Mouse (Mus musculus): Measurements from ENCODE around the gene Gpam.

Gpam gene

GRCm38 (mm10) chr19:55136693-55137427, 9.8 kb upstream of the Gpam start:
- H3K9me3 ChIP-seq (ENCODE audit: low read length): peaks cover 5% of the 10 kb centered on the region
- 0 out of 2 replicates have a peak, but pooled peaks cover 2% of the 10 kb centered on the region for H3K27me3 ChIP-seq (ENCODE audit: insufficient read depth, low read length)
- H3K36me3 ChIP-seq (ENCODE audit: insufficient read depth, low read length): no peaks in the 10 kb centered on the region
- H3K4me1 ChIP-seq (replicated peaks; ENCODE audit: low read depth, low read length): peaks cover 5% of the 10 kb centered on the region
- no peak overlapping the region for H3K4me3 ChIP-seq (replicated peaks; ENCODE audit: low read length)
- TF ChIP-seq CTCF (conservative IDR thresholded peaks at IDR 0.05; ENCODE audit: low read length): no peak
- no peak for TF ChIP-seq NANOG (IDR thresholded peaks at IDR 0.05; ENCODE audit: borderline replicate concordance, low read length)
- TF ChIP-seq POU5F1 (IDR thresholded peaks at IDR 0.05; ENCODE audit: borderline replicate concordance, low read length): no peak

GRCm38 (mm10) chr19:55135918-55136317, 8.9 kb upstream of the Gpam start:
- no peaks in the 10 kb centered on the region for H3K36me3 ChIP-seq (ENCODE audit: insufficient read depth, low read length)
- no peak overlapping the region for H3K4me3 ChIP-seq (replicated peaks; ENCODE audit: low read length)
- TF ChIP-seq CTCF (conservative IDR thresholded peaks at IDR 0.05; ENCODE audit: low read length): no peak
- no peak for TF ChIP-seq POU5F1 (IDR thresholded peaks at IDR 0.05; ENCODE audit: borderline replicate concordance, low read length)
- no peak for TF ChIP-seq NANOG (IDR thresholded peaks at IDR 0.05; ENCODE audit: borderline replicate concordance, low read length)
- peaks cover 7% of the 10 kb centered on the region for H3K9me3 ChIP-seq (ENCODE audit: low read length)
- H3K4me1 ChIP-seq (replicated peaks; ENCODE audit: low read depth, low read length): no peaks in the 10 kb centered on the region
- 0 out of 2 replicates have a peak, but pooled peaks cover 2% of the 10 kb centered on the region for H3K27me3 ChIP-seq (ENCODE audit: insufficient read depth, low read length)

GRCm38 (mm10) chr19:55134521-55134920, 7.5 kb upstream of the Gpam start:
- TF ChIP-seq CTCF (conservative IDR thresholded peaks at IDR 0.05; ENCODE audit: low read length): no peak
- no peak for TF ChIP-seq NANOG (IDR thresholded peaks at IDR 0.05; ENCODE audit: borderline replicate concordance, low read length)
- TF ChIP-seq POU5F1 (IDR thresholded peaks at IDR 0.05; ENCODE audit: borderline replicate concordance, low read length): no peak

GRCm38 (mm10) chr19:55132476-55132875, 5.4 kb upstream of the Gpam start:
- Histone ChIP-seq H3K27me3 (ENCODE audit: insufficient read depth, low read length) (0 out of 2 replicates have a peak, but pooled peaks cover 2% of the 10 kb centered on the region), H3K4me1 (replicated peaks; ENCODE audit: low read depth, low read length) (no peaks in the 10 kb centered on the region), H3K9me3 (ENCODE audit: low read length) (peaks cover 7% of the 10 kb centered on the region), H3K36me3 (ENCODE audit: insufficient read depth, low read length) (no peaks in the 10 kb centered on the region), H3K4me3 (replicated peaks; ENCODE audit: low read length) (no peak overlapping the region)
- TF ChIP-seq CTCF (conservative IDR thresholded peaks at IDR 0.05; ENCODE audit: low read length) (no peak), POU5F1 (IDR thresholded peaks at IDR 0.05; ENCODE audit: borderline replicate concordance, low read length) (no peak), NANOG (IDR thresholded peaks at IDR 0.05; ENCODE audit: borderline replicate concordance, low read length) (no peak)

More at GRCm38 (mm10) chr19:55134521-55134920, 7.5 kb upstream of the Gpam start:
- peaks cover 7% of the 10 kb centered on the region for H3K9me3 ChIP-seq (ENCODE audit: low read length)
- no peaks in the 10 kb centered on the region for H3K4me1 ChIP-seq (replicated peaks; ENCODE audit: low read depth, low read length)
- H3K36me3 ChIP-seq (ENCODE audit: insufficient read depth, low read length): no peaks in the 10 kb centered on the region
- H3K27me3 ChIP-seq (ENCODE audit: insufficient read depth, low read length): 0 out of 2 replicates have a peak, but pooled peaks cover 2% of the 10 kb centered on the region
- no peak overlapping the region for H3K4me3 ChIP-seq (replicated peaks; ENCODE audit: low read length)

GRCm38 (mm10) chr19:55131747-55132146, 4.7 kb upstream of the Gpam start:
- Histone ChIP-seq H3K4me1 (replicated peaks; ENCODE audit: low read depth, low read length) (no peaks in the 10 kb centered on the region), H3K4me3 (replicated peaks; ENCODE audit: low read length) (no peak overlapping the region), H3K36me3 (ENCODE audit: insufficient read depth, low read length) (no peaks in the 10 kb centered on the region), H3K9me3 (ENCODE audit: low read length) (peaks cover 7% of the 10 kb centered on the region), H3K27me3 (ENCODE audit: insufficient read depth, low read length) (0 out of 2 replicates have a peak, but pooled peaks cover 2% of the 10 kb centered on the region)
- no peak for TF ChIP-seq POU5F1 (IDR thresholded peaks at IDR 0.05; ENCODE audit: borderline replicate concordance, low read length)
- no peak for TF ChIP-seq CTCF (conservative IDR thresholded peaks at IDR 0.05; ENCODE audit: low read length)
- no peak for TF ChIP-seq NANOG (IDR thresholded peaks at IDR 0.05; ENCODE audit: borderline replicate concordance, low read length)

- Histone ChIP-seq H3K27me3 (ENCODE audit: insufficient read depth, low read length) (peaks cover 2% of the 10 kb centered on the region; the same call in 1 of the 2 replicates), H3K36me3 (ENCODE audit: insufficient read depth, low read length) (no peaks in the 10 kb centered on the region), H3K4me3 (replicated peaks; ENCODE audit: low read length) (no peak overlapping the region), H3K9me3 (ENCODE audit: low read length) (peaks cover 3% of the 10 kb centered on the region; the same call in 1 of the 2 replicates), H3K4me1 (replicated peaks; ENCODE audit: low read depth, low read length) (peaks cover 8% of the 10 kb centered on the region)
- no peak for TF ChIP-seq POU5F1 (IDR thresholded peaks at IDR 0.05; ENCODE audit: borderline replicate concordance, low read length)
- TF ChIP-seq NANOG (IDR thresholded peaks at IDR 0.05; ENCODE audit: borderline replicate concordance, low read length): no peak
- no peak for TF ChIP-seq CTCF (conservative IDR thresholded peaks at IDR 0.05; ENCODE audit: low read length)
Observed at GRCm38 (mm10) chr19:55128469-55128868, 1.4 kb upstream of the Gpam start.

- peaks cover 2% of the 10 kb centered on the region; the same call in 1 of the 2 replicates for H3K27me3 ChIP-seq (ENCODE audit: insufficient read depth, low read length)
- H3K9me3 ChIP-seq (ENCODE audit: low read length): no peaks in the 10 kb centered on the region
- H3K4me1 ChIP-seq (replicated peaks; ENCODE audit: low read depth, low read length): peaks cover 38% of the 10 kb centered on the region
- H3K36me3 ChIP-seq (ENCODE audit: insufficient read depth, low read length): no peaks in the 10 kb centered on the region
- TF ChIP-seq NANOG (IDR thresholded peaks at IDR 0.05; ENCODE audit: borderline replicate concordance, low read length): no peak
- TF ChIP-seq POU5F1 (IDR thresholded peaks at IDR 0.05; ENCODE audit: borderline replicate concordance, low read length): no peak
- no peak for TF ChIP-seq CTCF (conservative IDR thresholded peaks at IDR 0.05; ENCODE audit: low read length)
- no peak overlapping the region for H3K4me3 ChIP-seq (replicated peaks; ENCODE audit: low read length)
Observed at GRCm38 (mm10) chr19:55125456-55125855, 1.6 kb downstream of the Gpam start.

GRCm38 (mm10) chr19:55123001-55123536, 4.0 kb downstream of the Gpam start:
- peaks cover 42% of the 10 kb centered on the region for H3K4me1 ChIP-seq (replicated peaks; ENCODE audit: low read depth, low read length)
- no peak overlapping the region for H3K4me3 ChIP-seq (replicated peaks; ENCODE audit: low read length)
- no peaks in the 10 kb centered on the region for H3K36me3 ChIP-seq (ENCODE audit: insufficient read depth, low read length)
- H3K9me3 ChIP-seq (ENCODE audit: low read length): no peaks in the 10 kb centered on the region
- TF ChIP-seq NANOG (IDR thresholded peaks at IDR 0.05; ENCODE audit: borderline replicate concordance, low read length): peak; percentile 66; the same call in 1 of the 2 replicates
- TF ChIP-seq POU5F1 (IDR thresholded peaks at IDR 0.05; ENCODE audit: borderline replicate concordance, low read length): no peak
- peaks cover 2% of the 10 kb centered on the region; the same call in 1 of the 2 replicates for H3K27me3 ChIP-seq (ENCODE audit: insufficient read depth, low read length)

Measured in E14TG2a.4 (cell line).